In the genomic region with DNA sequence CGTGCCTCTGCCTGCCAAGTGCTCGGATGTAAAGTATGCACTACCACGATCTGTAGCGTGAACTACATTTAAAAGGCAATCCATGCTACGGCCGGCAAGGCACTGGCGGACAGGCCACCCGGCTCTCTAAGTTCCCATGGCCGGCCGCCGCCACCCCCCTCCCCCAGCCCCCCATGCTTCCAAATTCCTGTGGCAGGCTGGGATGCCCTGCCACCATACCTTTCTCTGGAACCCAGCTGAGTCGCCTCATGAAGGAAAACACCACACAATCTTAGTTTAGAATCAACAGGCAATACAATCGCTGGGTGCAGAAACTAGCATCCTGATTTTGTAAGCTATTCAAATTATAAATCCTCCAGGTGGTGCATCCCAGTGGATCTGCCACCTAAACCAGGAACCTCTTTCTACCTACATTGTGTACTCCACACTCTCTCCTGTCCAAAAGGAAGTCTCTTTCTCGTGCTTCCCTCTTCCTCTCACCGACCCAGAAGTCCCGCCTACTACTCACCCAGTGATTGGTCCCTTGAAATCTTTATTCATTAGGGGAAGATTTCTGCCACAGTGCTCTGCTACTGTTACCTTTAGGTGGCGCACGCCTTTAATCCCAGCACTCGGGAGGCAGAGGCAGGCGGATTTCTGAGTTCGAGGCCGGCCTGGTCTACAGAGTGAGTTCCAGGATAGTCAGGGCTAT, we compare ENCODE assay signal across 10 mouse cellular contexts. TPM values are rescaled to one million over a fixed set of nuclear protein-coding genes. Genes with fewer than 3 reads are reported as not detected.
DNase-seq lines count a peak whose midpoint lies in the region; ATAC-seq and TF ChIP-seq lines count a peak whose summit lies in the region.
"Had no signal": no experiment of that assay in that cellular context is flagged by ENCODE, and none has a peak within 500 bp of the region (broad histone marks: within the 10 kb centered on the region; RNA-seq: fewer than 3 reads in every experiment).

No protein-coding gene starts in this region.

- H3K4me1 ChIP-seq in heart, embryonic 12.5 days (replicated peaks) = peaks cover 14% of the 10 kb centered on the region
- H3K4me1 ChIP-seq in stomach, embryonic 14.5 days (ENCODE audit: control insufficient read depth, insufficient read depth, low read length) = no peaks in the 10 kb centered on the region
- no peaks in the 10 kb centered on the region for H3K4me1 ChIP-seq in stomach, postnatal 0 days (replicated peaks; ENCODE audit: control insufficient read depth, insufficient read depth)

- H3K36me3 ChIP-seq in heart, embryonic 12.5 days = no peaks in the 10 kb centered on the region
- no peaks in the 10 kb centered on the region for H3K36me3 ChIP-seq in stomach, embryonic 14.5 days (ENCODE audit: control insufficient read depth, insufficient read depth, low read length)
- no peaks in the 10 kb centered on the region for H3K36me3 ChIP-seq in stomach, postnatal 0 days (ENCODE audit: control insufficient read depth, insufficient read depth, low read length)

- peak overlapping the region; percentile 17 for H3K4me2 ChIP-seq in heart, embryonic 12.5 days
- H3K4me2 ChIP-seq in stomach, embryonic 14.5 days (replicated peaks; ENCODE audit: low read depth, low read length) = 0 out of 2 replicates have a peak overlapping the region, but pooled peaks have one; percentile 6
- no peak overlapping the region for H3K4me2 ChIP-seq in stomach, postnatal 0 days (replicated peaks; ENCODE audit: low read depth)

- no peak for ATAC-seq in heart, embryonic 12.5 days (ENCODE audit: insufficient number of reproducible peaks, low FRiP score)
- ATAC-seq in stomach, embryonic 14.5 days (ENCODE audit: insufficient number of reproducible peaks, insufficient read depth, low FRiP score, low read depth) = no peak
- ATAC-seq in stomach, postnatal 0 days (ENCODE audit: low FRiP score, low TSS enrichment) = no peak

- TF ChIP-seq CTCF in stomach, postnatal 0 days (IDR thresholded peaks at IDR 0.05; ENCODE audit: low read depth) = no peak

- no peak for TF ChIP-seq EP300 in stomach, postnatal 0 days (optimal IDR thresholded peaks at IDR 0.05)

- peak overlapping the region; percentile 12; the same call in 1 of the 2 replicates for H3K4me3 ChIP-seq in heart, embryonic 12.5 days
- no peak overlapping the region for H3K4me3 ChIP-seq in stomach, embryonic 14.5 days (ENCODE audit: low read depth, low read length)
- H3K4me3 ChIP-seq in stomach, postnatal 0 days (ENCODE audit: low read depth, low read length) = no peak overlapping the region

- H3K9me3 ChIP-seq in heart, embryonic 12.5 days (replicated peaks) = no peaks in the 10 kb centered on the region
- no peaks in the 10 kb centered on the region for H3K9me3 ChIP-seq in stomach, embryonic 14.5 days (ENCODE audit: control insufficient read depth, low read depth, low read length)
- no peaks in the 10 kb centered on the region for H3K9me3 ChIP-seq in stomach, postnatal 0 days (ENCODE audit: control insufficient read depth, low read length)

- no peak for DNase-seq in heart, adult 8-10 months (ENCODE audit: low spot score)
- DNase-seq in stomach, postnatal 0 days (ENCODE audit: low spot score) = no peak
- peak; percentile 16 for DNase-seq in liver
- no peak for DNase-seq in ovary, postnatal 14 days (ENCODE audit: low spot score)
- DNase-seq in frontal cortex, postnatal 36 days (ENCODE audit: low spot score in 2 of 2) = no peak
- no peak for DNase-seq in gastrocnemius, postnatal 25 days
- DNase-seq: layer of hippocampus, postnatal 36 days; midbrain, embryonic 14.5 days had no signal

- WGBS in heart, embryonic 12.5 days = 55% methylated on average over 22 of the region's 22 CpGs
- WGBS in stomach, embryonic 14.5 days = 64% methylated on average over 22 of the region's 22 CpGs
- 63% methylated on average over 22 of the region's 22 CpGs for whole genome bisulfite sequencing in stomach, postnatal 0 days

- no peak overlapping the region for H3K27ac ChIP-seq in heart, embryonic 12.5 days (ENCODE audit: poor library complexity, severe bottlenecking)
- no peak overlapping the region for H3K27ac ChIP-seq in stomach, embryonic 14.5 days (ENCODE audit: low read length)
- no peak overlapping the region for H3K27ac ChIP-seq in stomach, postnatal 0 days (replicated peaks)

- no peak overlapping the region for H3K9ac ChIP-seq in heart, embryonic 12.5 days
- no peak overlapping the region for H3K9ac ChIP-seq in stomach, embryonic 14.5 days (replicated peaks; ENCODE audit: low read depth, low read length)
- no peak overlapping the region for H3K9ac ChIP-seq in stomach, postnatal 0 days (ENCODE audit: low read length)

- 0 out of 2 replicates have a peak, but pooled peaks cover 2% of the 10 kb centered on the region for H3K27me3 ChIP-seq in heart, embryonic 12.5 days (replicated peaks)
- H3K27me3 ChIP-seq in stomach, embryonic 14.5 days (ENCODE audit: control insufficient read depth, insufficient read depth, low read length) = no peaks in the 10 kb centered on the region
- no peaks in the 10 kb centered on the region for H3K27me3 ChIP-seq in stomach, postnatal 0 days (ENCODE audit: control insufficient read depth, insufficient read depth, low read length)

RNA-seq across cellular contexts. Expression of gene Blcap, which starts 25.9 kb away (rescaled TPM):
- polyA plus RNA-seq in heart, embryonic 12.5 days (2016; fragmentation: Nextera tagmentation; extraction: Ambion mirVana) = 35.9 and 37.0 TPM in 2 replicates
- 10 to 100 TPM; 48.1 to 54.0 (median 50.2) TPM for total RNA-seq in heart, adult 8-10 months (2022)
- polyA plus RNA-seq in stomach, embryonic 14.5 days (2014; fragmentation: Nextera tagmentation; extraction: Ambion mirVana) = 61.2 and 66.9 TPM in 2 replicates
- polyA plus RNA-seq in stomach, postnatal 0 days (2015; fragmentation: Nextera tagmentation; extraction: Ambion mirVana) = 28.9 and 30.0 TPM in 2 replicates
- total RNA-seq in gastrocnemius, postnatal 25 days (2021) = 10 to 100 TPM; 19.2 to 20.7 TPM

RNA-seq across cellular contexts. Expression of gene Nnat, which starts 37.1 kb away (rescaled TPM):
- polyA plus RNA-seq in heart, embryonic 12.5 days (2016; fragmentation: Nextera tagmentation; extraction: Ambion mirVana) = 169 and 173 TPM in 2 replicates
- total RNA-seq in heart, adult 8-10 months (2022) = 1 to 10 TPM in 3 of 4 experiments, under 1 TPM in 1; 0.37 to 4.2 (median 1.5) TPM
- polyA plus RNA-seq in stomach, embryonic 14.5 days (2014; fragmentation: Nextera tagmentation; extraction: Ambion mirVana) = 350 and 400 TPM in 2 replicates
- polyA plus RNA-seq in stomach, postnatal 0 days (2015; fragmentation: Nextera tagmentation; extraction: Ambion mirVana) = 137 and 150 TPM in 2 replicates
- 10 to 100 TPM in 1 of 2 experiments, 1 to 10 TPM in 1; 1.3 to 49.1 TPM for total RNA-seq in gastrocnemius, postnatal 25 days (2021)
